Mouse (Mus musculus) heart, embryonic 16.5 days (tissue): ENCODE measurements around the gene Gxylt1. TPM values are rescaled to one million over a fixed set of nuclear protein-coding genes. Genes with fewer than 3 reads are reported as not detected.
"Not testable (repeated sequence)": the region's sequence is repeated elsewhere in the genome, so short reads cannot be mapped to it uniquely, and the experiment has no call there.

Experiments used
- ATAC-seq: fragments of 200-750 bp; cut with Nextera tagmentation; replicated peaks from 2 replicates; pipeline ENCODE4 v1.8.0; 2017; ENCODE audit warnings: moderate number of reproducible peaks; ENCODE audit not compliant: insufficient read depth, low FRiP score; ENCODE audit errors: extremely low read depth
- H3K27ac ChIP-seq: fragments of 300-500 bp; sonication (generic); 2 replicates; pipeline ENCODE4 v1.5.1; 2014; ENCODE audit warnings: mild to moderate bottlenecking, low read length, control low read depth, moderate library complexity
- H3K27me3 ChIP-seq: fragments of 300-500 bp; sonication (generic); 2 replicates; pipeline ENCODE4 v1.6.1; 2014; ENCODE audit warnings: low read length, mixed read lengths; ENCODE audit not compliant: control insufficient read depth, insufficient read depth
- H3K36me3 ChIP-seq: fragments of 300-500 bp; sonication (generic); 2 replicates; pipeline ENCODE4 v1.6.1; 2014; ENCODE audit not compliant: control insufficient read depth, insufficient read depth
- H3K4me1 ChIP-seq: fragments of 300-500 bp; sonication (generic); 2 replicates; pipeline ENCODE4 v1.6.1; 2014; ENCODE audit warnings: low read length, mixed read lengths; ENCODE audit not compliant: control insufficient read depth, insufficient read depth
- H3K4me2 ChIP-seq: fragments of 300-500 bp; sonication (generic); 2 replicates; pipeline ENCODE4 v1.6.1; 2014; ENCODE audit warnings: low read depth, mild to moderate bottlenecking, control low read depth, low read length
- H3K4me3 ChIP-seq: fragments of 300-500 bp; sonication (generic); 2 replicates; pipeline ENCODE4 v1.5.1; 2014; ENCODE audit warnings: mild to moderate bottlenecking, control low read depth, low read length
- H3K9ac ChIP-seq: fragments of 300-500 bp; sonication (generic); 2 replicates; pipeline ENCODE4 v1.6.1; 2014; ENCODE audit warnings: low read length, control low read depth
- H3K9me3 ChIP-seq: fragments of 300-500 bp; sonication (generic); replicated peaks from 2 replicates; pipeline ENCODE4 v1.6.1; 2016; ENCODE audit warnings: low read length; ENCODE audit not compliant: control insufficient read depth
- WGBS: fragments of 180-500 bp; shearing (Covaris S2); extraction: QIAGEN DNeasy Blood & Tissue Kit; methylation state at CpG from one replicate; pipeline ENCODE4 v1.1.7; 2014; 5-methylcytosine and 5-hydroxymethylcytosine counted together
- polyA plus RNA-seq: library from polyadenylated mRNA; unstranded; fragments of >200 nt; fragmentation: Nextera tagmentation; extraction: Ambion mirVana; gene quantifications from 2 replicates; pipeline ENCODE4 v1.2.1, GENCODE M21; 2015

Gxylt1 gene
- polyA plus RNA-seq: 6.5 and 6.8 TPM in 2 replicates

GRCm38 (mm10) chr15:93274679-93275583, at the start of gene Gxylt1:
Gene Gxylt1, minus strand, starts transcription at chr15:93275179.
- ATAC-seq: peak; percentile 99
- Histone ChIP-seq H3K9ac (peak within 1 kb of the TSS; percentile 89), H3K27me3 (no peaks in the 10 kb centered on the region), H3K36me3 (no peaks in the 10 kb centered on the region), H3K4me2 (peak within 1 kb of the TSS; percentile 89), H3K4me3 (peak within 1 kb of the TSS; percentile 80), H3K9me3 (no peaks in the 10 kb centered on the region), H3K4me1 (peaks cover 19% of the 10 kb centered on the region), H3K27ac (peak within 1 kb of the TSS; percentile 86)
- under 1% methylated on average over 79 of the region's 93 CpGs for WGBS

DNA sequence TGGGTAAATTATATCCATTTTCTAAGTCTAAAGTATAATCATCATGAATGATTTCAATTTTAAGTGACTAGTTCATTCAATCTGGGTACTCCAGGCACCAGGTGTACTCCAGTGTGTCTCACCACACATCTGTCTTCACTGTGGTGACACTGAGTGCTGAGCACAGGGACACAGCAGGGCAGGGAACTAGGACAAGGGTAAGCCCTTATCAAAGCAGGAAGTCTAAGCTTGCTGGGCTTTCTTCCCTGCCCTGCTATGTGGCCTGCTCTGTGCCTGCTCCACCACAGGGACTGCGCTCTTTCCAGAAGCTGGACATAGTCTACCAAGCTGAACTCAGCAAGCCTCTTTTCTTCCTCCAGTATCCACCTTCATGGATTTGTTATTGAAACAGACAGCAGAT, 43.8 kb upstream of the Gxylt1 start:
- WGBS: 71% methylated on average over 1 of the region's 1 CpGs

GRCm38 (mm10) chr15:93310304-93310703, 35.3 kb upstream of the Gxylt1 start:
- not testable (repeated sequence) for H3K27ac ChIP-seq, H3K9me3 ChIP-seq, ATAC-seq, H3K4me2 ChIP-seq, H3K27me3 ChIP-seq, H3K4me3 ChIP-seq, H3K9ac ChIP-seq, H3K4me1 ChIP-seq, H3K36me3 ChIP-seq
- 98% methylated on average over 4 of the region's 4 CpGs for WGBS

More for the DNA sequence above, 43.8 kb upstream of the Gxylt1 start:
- Histone ChIP-seq H3K4me3 (no peak overlapping the region), H3K9me3 (no peaks in the 10 kb centered on the region), H3K27ac (peak overlapping the region; percentile 42), H3K4me1 (peaks cover 6% of the 10 kb centered on the region), H3K4me2 (no peak overlapping the region), H3K9ac (no peak overlapping the region), H3K27me3 (no peaks in the 10 kb centered on the region), H3K36me3 (no peaks in the 10 kb centered on the region)
- peak; percentile 63 for ATAC-seq

DNA sequence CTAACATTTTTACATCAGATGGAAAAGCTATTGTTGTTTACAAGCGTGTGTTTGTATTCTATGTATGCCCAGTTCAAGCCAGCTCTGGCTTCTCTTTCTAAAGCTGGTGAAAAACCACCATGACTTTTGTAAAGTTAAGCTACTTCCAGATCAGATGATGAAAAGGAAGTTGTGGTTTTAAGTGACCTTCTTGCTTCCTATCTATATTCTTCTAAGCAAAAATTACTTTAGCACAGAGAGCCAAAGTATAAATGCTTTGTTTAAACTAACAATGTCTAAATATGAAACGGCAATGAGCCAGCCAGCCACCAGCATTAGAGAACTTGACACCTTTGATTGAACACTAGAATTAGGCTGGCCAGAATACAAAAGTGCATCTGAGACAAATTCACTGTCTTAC, 23.2 kb upstream of the Gxylt1 start:
- no peak overlapping the region for H3K4me3 ChIP-seq
- no peak for ATAC-seq
- H3K4me2 ChIP-seq: no peak overlapping the region
- no peaks in the 10 kb centered on the region for H3K27me3 ChIP-seq
- no peaks in the 10 kb centered on the region for H3K36me3 ChIP-seq
- no peak overlapping the region for H3K9ac ChIP-seq
- WGBS: 70% methylated on average over 2 of the region's 2 CpGs
- H3K27ac ChIP-seq: no peak overlapping the region
- H3K9me3 ChIP-seq: no peaks in the 10 kb centered on the region
- 0 out of 2 replicates have a peak, but pooled peaks cover 2% of the 10 kb centered on the region for H3K4me1 ChIP-seq

DNA sequence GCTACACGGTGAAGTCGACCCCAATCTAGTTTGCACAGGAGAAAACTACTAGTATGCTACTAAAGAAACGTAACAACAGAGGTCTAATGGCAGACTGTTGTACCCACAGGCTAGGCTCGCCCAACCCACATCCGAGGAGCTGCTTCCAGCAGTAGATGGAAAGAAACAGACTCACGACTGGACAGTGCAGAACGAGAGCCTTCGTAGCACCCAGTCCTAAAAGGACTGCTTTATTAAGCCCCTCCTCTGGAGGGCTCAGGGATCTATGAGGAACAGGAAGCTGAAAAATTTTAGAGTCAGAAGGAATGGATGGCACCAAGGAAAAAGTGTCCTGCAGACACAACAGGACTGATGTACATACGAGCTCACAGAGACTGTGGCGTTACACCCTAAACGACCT, 19.5 kb upstream of the Gxylt1 start:
- no peak overlapping the region for H3K9ac ChIP-seq
- no peak overlapping the region for H3K27ac ChIP-seq
- WGBS: 67% methylated on average over 11 of the region's 11 CpGs
- H3K4me1 ChIP-seq: 0 out of 2 replicates have a peak, but pooled peaks cover under 1% of the 10 kb centered on the region
- peaks cover under 1% of the 10 kb centered on the region; the same call in 1 of the 2 replicates for H3K36me3 ChIP-seq
- no peak for ATAC-seq
- no peak overlapping the region for H3K4me3 ChIP-seq
- H3K27me3 ChIP-seq: no peaks in the 10 kb centered on the region
- H3K4me2 ChIP-seq: no peak overlapping the region
- H3K9me3 ChIP-seq: no peaks in the 10 kb centered on the region

- Histone ChIP-seq H3K4me1 (no peaks in the 10 kb centered on the region), H3K9ac (no peak overlapping the region), H3K36me3 (peaks cover 7% of the 10 kb centered on the region), H3K4me3 (no peak overlapping the region), H3K9me3 (no peaks in the 10 kb centered on the region), H3K27me3 (no peaks in the 10 kb centered on the region), H3K27ac (no peak overlapping the region), H3K4me2 (no peak overlapping the region)
- ATAC-seq: no peak
- WGBS: 85% methylated on average over 4 of the region's 4 CpGs
Measured at GRCm38 (mm10) chr15:93288321-93288720, 13.3 kb upstream of the Gxylt1 start.

DNA sequence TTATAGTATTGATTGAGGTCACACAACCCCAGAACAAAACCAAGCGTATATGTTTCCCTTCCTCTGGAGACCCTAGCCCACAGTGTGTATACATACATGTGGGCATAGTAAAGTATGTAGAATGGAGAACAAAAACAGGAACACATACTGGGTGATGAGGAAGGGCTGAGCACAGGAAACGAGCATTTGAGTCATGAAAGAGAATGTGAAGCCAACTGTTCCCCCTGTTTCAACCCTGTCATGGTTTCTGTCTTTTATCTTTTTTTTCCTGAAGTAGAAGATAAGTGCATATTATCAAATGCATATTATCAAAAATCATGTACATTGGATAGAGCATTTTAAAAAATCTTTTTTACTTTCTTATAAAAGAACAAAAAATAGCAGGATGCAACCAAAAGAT, 12.6 kb upstream of the Gxylt1 start:
- Histone ChIP-seq H3K4me1 (no peaks in the 10 kb centered on the region), H3K27me3 (no peaks in the 10 kb centered on the region), H3K4me2 (no peak overlapping the region), H3K27ac (no peak overlapping the region), H3K4me3 (no peak overlapping the region), H3K9ac (no peak overlapping the region), H3K9me3 (no peaks in the 10 kb centered on the region), H3K36me3 (peaks cover 7% of the 10 kb centered on the region)
- 61% methylated on average over 2 of the region's 2 CpGs for WGBS
- ATAC-seq: no peak

- Histone ChIP-seq H3K4me1 (no peaks in the 10 kb centered on the region), H3K9me3 (no peaks in the 10 kb centered on the region), H3K27ac (no peak overlapping the region), H3K9ac (no peak overlapping the region), H3K4me2 (no peak overlapping the region), H3K36me3 (peaks cover 11% of the 10 kb centered on the region), H3K4me3 (no peak overlapping the region), H3K27me3 (no peaks in the 10 kb centered on the region)
- WGBS: 78% methylated on average over 15 of the region's 15 CpGs
- ATAC-seq: no peak
Measured at GRCm38 (mm10) chr15:93285244-93285643, 10.3 kb upstream of the Gxylt1 start.

GRCm38 (mm10) chr15:93284326-93284725, 9.3 kb upstream of the Gxylt1 start:
- no peak overlapping the region for H3K4me3 ChIP-seq
- H3K4me2 ChIP-seq: no peak overlapping the region
- no peaks in the 10 kb centered on the region for H3K4me1 ChIP-seq
- no peak overlapping the region for H3K9ac ChIP-seq
- no peaks in the 10 kb centered on the region for H3K9me3 ChIP-seq
- no peak overlapping the region for H3K27ac ChIP-seq
- H3K36me3 ChIP-seq: peaks cover 9% of the 10 kb centered on the region
- no peaks in the 10 kb centered on the region for H3K27me3 ChIP-seq
- ATAC-seq: no peak
- 79% methylated on average over 6 of the region's 6 CpGs for WGBS
